Mouse (Mus musculus) C2C12 (cell line): Measurements from ENCODE around the gene Uqcc3.

ENCODE experiments used
- CTCF ChIP-seq: IDR thresholded peaks from one replicate; pipeline ENCODE4 v1.5.1; 2011; ENCODE audit not compliant: control insufficient read depth, insufficient read depth, insufficient read length
- MAX ChIP-seq: IDR thresholded peaks from one replicate; pipeline ENCODE4 v1.6.1; 2011; ENCODE audit warnings: mild to moderate bottlenecking, control low read depth
- MYOG ChIP-seq: IDR thresholded peaks from one replicate; pipeline ENCODE4 v1.6.1; 2011; ENCODE audit not compliant: control insufficient read depth, insufficient read length; ENCODE audit errors: extremely low read depth
- USF1 ChIP-seq: IDR thresholded peaks from one replicate; pipeline ENCODE4 v1.6.1; 2011; ENCODE audit warnings: low read depth, mild to moderate bottlenecking, control low read depth, moderate library complexity

- TF ChIP-seq CTCF (no peak), USF1 (no peak), MAX (no peak), MYOG (no peak)
Observed at GRCm38 (mm10) chr19:8839908-8840791, 40.6 kb downstream of the Uqcc3 start.
